Mouse (Mus musculus) midbrain, embryonic 16.5 days (tissue): ENCODE results near the gene Rplp0. TPM values are rescaled to one million over a fixed set of nuclear protein-coding genes. Genes with fewer than 3 reads are reported as not detected.
A peak's percentile ranks its signal among the peaks of the same experiment; 100 is the strongest.

ENCODE experiments used
- ATAC-seq: fragments of 200-750 bp; cut with Nextera tagmentation; 2 replicates; pipeline ENCODE4 v1.8.0; 2017; ENCODE audit warnings: moderate TSS enrichment
- H3K27ac ChIP-seq: fragments of 300-500 bp; sonication (generic); 2 replicates; pipeline ENCODE4 v1.5.1; 2014; ENCODE audit warnings: mild to moderate bottlenecking, low read length, mixed read lengths
- H3K27me3 ChIP-seq: fragments of 300-500 bp; sonication (generic); 2 replicates; pipeline ENCODE4 v1.6.1; 2014; ENCODE audit warnings: low read depth, low read length, mixed read lengths; ENCODE audit not compliant: control insufficient read depth, insufficient read depth
- H3K36me3 ChIP-seq: fragments of 300-500 bp; sonication (generic); 2 replicates; pipeline ENCODE4 v1.6.1; 2014; ENCODE audit warnings: mild to moderate bottlenecking, low read length, moderate library complexity, mixed read lengths; ENCODE audit not compliant: control insufficient read depth, insufficient read depth
- H3K4me1 ChIP-seq: fragments of 300-500 bp; sonication (generic); 2 replicates; pipeline ENCODE4 v1.6.1; 2014; ENCODE audit warnings: mild to moderate bottlenecking, low read length, mixed read lengths; ENCODE audit not compliant: control insufficient read depth, insufficient read depth
- H3K4me2 ChIP-seq: fragments of 300-500 bp; sonication (generic); 2 replicates; pipeline ENCODE4 v1.6.1; 2014; ENCODE audit warnings: mild to moderate bottlenecking, low read length, mixed read lengths
- H3K4me3 ChIP-seq: fragments of 300-500 bp; sonication (generic); 2 replicates; pipeline ENCODE4 v1.5.1; 2014; ENCODE audit warnings: low read depth, mild to moderate bottlenecking, low read length, moderate library complexity, mixed read lengths
- H3K9ac ChIP-seq: fragments of 300-500 bp; sonication (generic); 2 replicates; pipeline ENCODE4 v1.6.1; 2014; ENCODE audit warnings: low read depth, low read length, mixed read lengths
- H3K9me3 ChIP-seq: fragments of 300-500 bp; sonication (generic); replicated peaks from 2 replicates; pipeline ENCODE4 v1.6.1; 2014; ENCODE audit warnings: mild to moderate bottlenecking, low read length, mixed read lengths; ENCODE audit not compliant: control insufficient read depth, poor library complexity, severe bottlenecking
- WGBS: fragments of 180-500 bp; shearing (Covaris S2); extraction: QIAGEN DNeasy Blood & Tissue Kit; methylation state at CpG from one replicate; pipeline ENCODE4 v1.1.7; 2014; 5-methylcytosine and 5-hydroxymethylcytosine counted together
- polyA plus RNA-seq: library from polyadenylated mRNA; unstranded; fragments of >200 nt; fragmentation: Nextera tagmentation; extraction: Ambion mirVana; gene quantifications from 2 replicates; pipeline ENCODE4 v1.2.1, GENCODE M21; 2015

The Rplp0 gene
- polyA plus RNA-seq, 1 experiment from 2014 or later, result 826 TPM

DNA sequence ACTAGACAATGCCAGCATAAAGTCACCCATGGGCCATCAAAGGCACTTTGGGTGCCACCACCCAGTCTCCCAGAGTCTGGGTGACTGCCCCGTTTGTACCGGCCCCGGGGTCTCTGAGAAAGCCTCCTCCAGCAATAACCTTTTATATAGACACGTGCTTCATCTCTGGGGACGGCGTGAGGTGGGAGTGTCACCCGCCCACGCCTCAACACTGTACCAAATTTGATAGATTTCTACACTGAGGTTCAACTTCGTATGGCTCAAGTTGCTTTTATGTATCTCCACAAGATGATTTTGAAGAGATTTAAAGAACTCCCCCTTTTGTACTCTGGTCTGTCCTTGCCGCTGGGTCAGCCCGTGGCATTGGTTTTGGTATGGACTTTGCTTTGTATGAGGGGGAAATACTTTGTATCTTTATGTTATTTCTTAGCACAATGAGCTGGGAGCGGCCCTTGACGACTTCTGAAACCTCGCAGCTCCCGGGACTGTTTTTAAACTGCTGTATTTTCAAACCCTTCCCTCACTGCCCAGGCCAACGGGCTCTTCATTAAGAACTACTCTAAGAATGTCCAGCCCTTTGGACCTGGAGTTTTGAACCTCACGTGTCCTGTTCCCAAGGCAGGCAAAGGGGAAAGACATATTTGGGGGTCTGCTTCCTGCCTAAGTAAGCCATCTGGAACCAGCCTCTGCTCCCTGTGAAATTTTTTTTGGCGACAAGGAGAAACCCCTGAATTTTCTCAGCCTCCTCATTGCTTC is 4.6 kb upstream of the Rplp0 start:
- H3K4me2 ChIP-seq, result no peak overlapping the region
- peaks cover 9% of the 10 kb centered on the region; the same call in 1 of the 2 replicates for H3K36me3 ChIP-seq
- H3K27ac ChIP-seq, result no peak overlapping the region
- 90% methylated on average over 18 of the region's 18 CpGs for WGBS
- no peak overlapping the region for H3K9ac ChIP-seq
- no peak overlapping the region for H3K4me3 ChIP-seq
- H3K27me3 ChIP-seq, result no peaks in the 10 kb centered on the region
- H3K4me1 ChIP-seq, result no peaks in the 10 kb centered on the region
- no peaks in the 10 kb centered on the region for H3K9me3 ChIP-seq
- no peak for ATAC-seq

GRCm38 (mm10) chr5:115556217-115556616 is 3.0 kb upstream of the Rplp0 start:
- Histone ChIP-seq H3K9ac (no peak overlapping the region), H3K27ac (no peak overlapping the region), H3K4me2 (no peak overlapping the region), H3K9me3 (no peaks in the 10 kb centered on the region), H3K4me1 (peaks cover 11% of the 10 kb centered on the region), H3K36me3 (peaks cover 9% of the 10 kb centered on the region; the same call in 1 of the 2 replicates), H3K4me3 (no peak overlapping the region), H3K27me3 (no peaks in the 10 kb centered on the region)
- ATAC-seq, result no peak
- 9% methylated on average over 8 of the region's 8 CpGs for WGBS

DNA sequence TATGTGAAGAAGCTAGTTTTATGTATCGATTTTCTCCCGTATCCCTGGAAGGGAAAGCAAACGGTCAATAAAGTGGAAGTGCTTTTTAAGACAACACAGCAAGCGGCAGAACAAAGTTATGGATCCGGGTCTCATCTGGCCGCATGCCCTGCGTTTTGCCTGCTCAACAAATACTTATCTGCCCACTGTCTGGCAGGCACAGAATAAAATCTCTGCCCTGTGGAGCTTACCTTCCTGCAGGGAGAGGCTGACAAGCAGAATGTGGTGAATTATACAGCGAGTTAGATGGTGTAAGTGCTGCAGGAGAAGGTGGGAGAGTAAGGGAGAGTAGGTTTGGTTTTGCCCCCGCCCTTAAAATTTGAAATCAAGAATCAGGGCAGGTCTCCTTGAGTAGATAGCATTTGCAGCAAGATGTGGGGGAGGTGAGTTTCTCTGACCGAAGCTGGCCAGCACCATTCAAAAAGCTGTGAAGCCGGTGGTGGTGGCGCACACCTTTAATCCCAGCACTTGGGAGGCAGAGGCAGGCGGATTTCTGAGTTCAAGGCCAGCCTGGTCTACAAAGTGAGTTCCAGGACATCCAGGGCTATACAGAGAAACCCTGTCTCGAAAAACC is 979 bp upstream of the Rplp0 start:
- Histone ChIP-seq H3K4me1 (peaks cover 11% of the 10 kb centered on the region), H3K4me3 (no peak overlapping the region), H3K4me2 (no peak overlapping the region), H3K27ac (no peak overlapping the region), H3K9me3 (no peaks in the 10 kb centered on the region), H3K36me3 (peaks cover 9% of the 10 kb centered on the region), H3K9ac (no peak overlapping the region), H3K27me3 (no peaks in the 10 kb centered on the region)
- 90% methylated on average over 14 of the region's 14 CpGs for WGBS
- ATAC-seq, result no peak

DNA sequence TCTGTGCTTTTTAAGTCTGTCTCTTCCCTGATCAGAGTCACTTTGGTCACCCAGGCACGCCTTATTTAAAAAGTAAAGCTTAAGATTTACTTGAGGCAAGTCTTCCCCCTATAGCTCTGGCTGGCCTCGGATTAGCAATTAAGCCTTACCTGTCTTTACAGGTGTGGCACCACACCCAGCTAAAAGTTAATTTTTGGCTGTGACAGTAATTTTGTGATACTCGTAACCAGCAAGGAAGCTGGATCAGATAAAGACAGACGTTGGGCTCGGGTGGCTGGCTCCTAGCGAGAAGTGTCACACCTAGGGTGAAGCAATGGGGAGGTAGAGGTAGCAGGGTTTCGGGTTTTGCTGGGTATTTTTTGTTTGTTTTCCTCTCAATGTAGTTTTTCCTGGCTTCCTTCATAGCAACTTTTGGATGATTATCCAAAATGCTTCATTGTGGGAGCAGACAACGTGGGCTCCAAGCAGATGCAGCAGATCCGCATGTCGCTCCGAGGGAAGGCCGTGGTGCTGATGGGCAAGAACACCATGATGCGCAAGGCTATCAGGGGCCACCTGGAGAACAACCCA is 1.2 kb downstream of the Rplp0 start:
- H3K27me3 ChIP-seq, result no peaks in the 10 kb centered on the region
- peaks cover 11% of the 10 kb centered on the region for H3K4me1 ChIP-seq
- peak overlapping the region; percentile 79 for H3K4me2 ChIP-seq
- peaks cover 11% of the 10 kb centered on the region for H3K36me3 ChIP-seq
- H3K9ac ChIP-seq, result peak overlapping the region; percentile 98
- H3K9me3 ChIP-seq, result no peaks in the 10 kb centered on the region
- ATAC-seq, result no peak
- WGBS, result 47% methylated on average over 13 of the region's 13 CpGs
- H3K4me3 ChIP-seq, result peak overlapping the region; percentile 88
- no peak overlapping the region for H3K27ac ChIP-seq

DNA sequence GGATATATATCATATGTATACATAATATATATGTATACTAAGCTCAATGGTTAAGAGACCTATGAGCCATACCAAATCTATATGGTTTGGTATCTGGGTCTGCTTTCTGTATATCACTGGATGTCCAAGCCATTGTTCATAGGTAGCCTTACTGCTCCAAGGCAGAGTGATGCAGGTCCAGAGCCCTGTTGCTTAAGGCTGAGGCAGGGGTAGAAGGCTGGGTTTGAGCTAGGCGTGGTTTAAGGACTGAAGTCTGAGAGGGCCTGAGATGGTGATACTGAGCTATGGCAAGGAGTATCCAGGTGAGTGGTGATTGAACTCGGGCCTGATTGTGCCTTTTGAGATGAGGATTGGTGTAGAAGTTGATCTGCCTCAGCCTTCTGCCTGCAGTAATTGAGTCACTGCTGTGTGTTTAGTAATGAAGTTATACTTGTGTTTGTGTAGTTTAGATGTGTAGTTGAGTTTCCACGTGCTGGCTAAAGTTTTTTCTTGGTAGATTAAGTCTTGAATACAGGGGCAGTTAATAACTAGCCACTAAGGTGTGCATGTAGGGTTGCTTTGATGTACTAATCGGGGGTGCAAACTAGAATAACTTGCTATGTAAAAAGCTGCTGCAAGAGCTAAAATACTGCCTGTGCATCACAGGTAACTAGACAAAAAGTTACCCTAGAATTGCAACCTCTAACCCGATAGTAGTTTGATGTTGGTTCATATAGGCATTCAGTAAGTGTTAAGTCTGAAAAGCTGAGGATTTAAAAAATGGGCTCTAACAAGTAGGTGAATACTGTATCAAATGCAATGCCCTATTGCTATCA is 4.7 kb downstream of the Rplp0 start:
- H3K9ac ChIP-seq, result no peak overlapping the region
- ATAC-seq, result no peak
- peaks cover 18% of the 10 kb centered on the region for H3K4me1 ChIP-seq
- no peaks in the 10 kb centered on the region for H3K9me3 ChIP-seq
- H3K27me3 ChIP-seq, result no peaks in the 10 kb centered on the region
- 48% methylated on average over 5 of the region's 5 CpGs for WGBS
- no peak overlapping the region for H3K4me3 ChIP-seq
- peaks cover 11% of the 10 kb centered on the region for H3K36me3 ChIP-seq
- H3K4me2 ChIP-seq, result peak overlapping the region; percentile 77
- H3K27ac ChIP-seq, result no peak overlapping the region

- 4% methylated on average over 28 of the region's 55 CpGs for WGBS
- ATAC-seq, result peak; percentile 89
- H3K4me1 ChIP-seq, result peaks cover 20% of the 10 kb centered on the region
These were observed 5.6 kb downstream of the Rplp0 start, which contains the start of gene Gcn1l1 for GRCm38 (mm10) chr5:115564737-115565393. Gene Gcn1l1 (plus strand): TSS chr5:115565254.

GRCm38 (mm10) chr5:115565403-115565802 is 6.1 kb downstream of the Rplp0 start:
- peak overlapping the region; percentile 95 for H3K9ac ChIP-seq
- H3K4me1 ChIP-seq, result peaks cover 15% of the 10 kb centered on the region
- H3K36me3 ChIP-seq, result peaks cover 11% of the 10 kb centered on the region
- peak; percentile 54 for ATAC-seq
- peak overlapping the region; percentile 77 for H3K27ac ChIP-seq
- WGBS, result under 1% methylated on average over 33 of the region's 46 CpGs
- H3K9me3 ChIP-seq, result no peaks in the 10 kb centered on the region
- H3K4me3 ChIP-seq, result peak overlapping the region; percentile 96
- no peaks in the 10 kb centered on the region for H3K27me3 ChIP-seq
- peak overlapping the region; percentile 77 for H3K4me2 ChIP-seq

More at GRCm38 (mm10) chr5:115564737-115565393, 5.6 kb downstream of the Rplp0 start, which contains the start of gene Gcn1l1:
- Histone ChIP-seq H3K27ac (peak within 1 kb of the TSS; percentile 77), H3K36me3 (peaks cover 11% of the 10 kb centered on the region), H3K4me3 (peak within 1 kb of the TSS; percentile 96), H3K9ac (peak within 1 kb of the TSS; percentile 95), H3K9me3 (no peaks in the 10 kb centered on the region), H3K4me2 (peak within 1 kb of the TSS; percentile 77), H3K27me3 (no peaks in the 10 kb centered on the region)

DNA sequence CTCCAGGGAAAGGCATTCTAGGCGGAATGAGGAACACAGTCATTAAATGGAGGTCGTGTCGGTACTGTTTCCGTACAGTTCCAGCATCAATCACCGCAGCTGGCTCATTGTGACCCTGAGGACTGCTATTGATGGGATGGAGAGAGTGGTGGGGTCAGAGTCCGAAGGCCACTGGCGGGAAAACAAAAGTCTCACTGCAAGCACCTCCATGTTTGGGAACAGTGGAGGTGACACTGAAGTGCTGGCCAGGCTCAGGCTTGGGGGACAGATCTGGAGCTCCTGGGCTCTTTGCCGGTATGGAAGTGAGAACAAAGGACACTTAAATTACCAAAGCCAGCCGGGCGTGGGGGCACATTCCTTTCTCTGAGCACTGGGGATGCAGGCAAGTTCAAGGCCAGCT is 9.4 kb downstream of the Rplp0 start:
- H3K4me3 ChIP-seq, result no peak overlapping the region
- WGBS, result 64% methylated on average over 10 of the region's 10 CpGs

More for the DNA sequence above, 9.4 kb downstream of the Rplp0 start:
- Histone ChIP-seq H3K4me1 (peaks cover 9% of the 10 kb centered on the region), H3K36me3 (peaks cover 12% of the 10 kb centered on the region), H3K4me2 (no peak overlapping the region), H3K27ac (no peak overlapping the region), H3K9me3 (no peaks in the 10 kb centered on the region), H3K27me3 (no peaks in the 10 kb centered on the region), H3K9ac (no peak overlapping the region)
- no peak for ATAC-seq
